Mouse (Mus musculus): ENCODE data around the gene Prune2. TPM values are rescaled to one million over a fixed set of nuclear protein-coding genes. Genes with fewer than 3 reads are reported as not detected.
"Not testable (repeated sequence)": the region's sequence is repeated elsewhere in the genome, so short reads cannot be mapped to it uniquely, and the experiment has no call there.

Gene Prune2
- total RNA-seq, 4 experiments from 2014 or later = 3.5 to 8.0 (median 5.6) TPM

DNA sequence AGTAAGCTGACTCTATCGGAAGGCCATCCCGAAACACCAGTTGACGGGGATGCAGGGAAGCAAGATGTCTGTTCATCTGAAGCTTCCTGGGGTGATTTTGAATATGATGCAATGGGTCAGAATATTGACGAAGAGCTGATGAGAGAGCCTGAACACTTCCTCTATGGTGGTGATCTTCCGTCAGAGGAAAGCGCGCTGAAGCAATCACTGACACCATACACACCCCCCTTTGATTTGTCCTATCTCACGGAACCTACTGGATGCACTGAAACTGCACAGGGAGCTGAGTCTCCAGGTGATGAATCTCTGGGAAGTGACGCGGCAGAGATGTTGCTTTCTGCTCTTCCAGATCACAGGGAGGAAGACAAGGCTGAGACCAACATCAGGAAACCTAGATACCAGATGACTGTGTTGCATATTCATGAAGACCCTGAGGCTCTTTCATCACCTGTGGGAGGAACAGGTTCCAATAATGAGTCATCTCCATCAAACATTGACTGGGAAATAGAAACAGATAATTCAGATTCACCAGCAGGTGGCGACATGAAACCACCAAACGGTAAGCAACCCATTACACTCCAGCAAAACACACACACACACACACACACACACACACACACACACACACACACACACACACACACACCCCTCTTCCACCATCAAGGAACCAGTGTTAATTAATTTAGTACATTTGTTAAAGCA lies 168.3 kb downstream of the Prune2 start:
- no peak for DNase-seq (ENCODE audit: low spot score in 2 of 2)

DNA sequence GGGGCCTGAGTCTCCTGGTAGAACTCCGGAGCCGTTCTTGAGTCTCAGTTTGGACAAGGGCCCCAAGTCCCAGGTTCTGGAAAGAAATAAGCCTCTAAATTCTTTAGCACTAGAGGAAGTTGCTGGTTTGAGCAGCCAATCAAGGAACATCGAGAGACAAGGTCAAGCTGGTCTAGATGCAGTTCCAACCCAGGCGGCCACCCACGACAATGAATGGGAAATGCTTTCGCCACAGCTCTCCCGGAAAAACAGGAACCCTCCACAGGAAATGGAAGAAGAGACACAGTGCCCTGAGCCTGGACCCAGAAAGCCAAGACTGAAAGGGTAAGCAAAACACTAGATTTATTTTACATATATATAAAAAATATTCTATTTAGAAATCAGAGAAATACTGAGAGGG lies 169.5 kb downstream of the Prune2 start:
- DNase-seq (ENCODE audit: low spot score in 2 of 2) = no peak

DNA sequence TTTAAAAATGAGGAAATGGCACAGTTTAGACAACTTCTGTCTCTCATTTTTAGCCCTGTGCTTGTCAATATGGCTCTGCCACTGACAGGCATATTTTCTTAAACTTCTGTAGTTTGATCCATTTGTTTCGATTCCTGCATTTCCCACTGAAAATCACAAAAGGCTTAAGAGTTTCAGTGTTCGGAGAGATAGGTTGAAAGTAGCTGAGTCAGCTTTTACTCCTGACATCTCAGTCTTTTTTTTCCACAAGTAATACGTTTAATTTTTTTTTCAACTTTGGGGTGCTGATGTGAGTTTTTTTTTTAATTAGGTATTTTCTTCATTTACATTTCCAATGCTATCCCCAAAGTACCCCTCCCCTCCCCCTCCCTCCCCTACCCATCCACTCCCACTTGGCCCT lies 174.6 kb downstream of the Prune2 start:
- no peak for DNase-seq (ENCODE audit: low spot score in 2 of 2)

DNA sequence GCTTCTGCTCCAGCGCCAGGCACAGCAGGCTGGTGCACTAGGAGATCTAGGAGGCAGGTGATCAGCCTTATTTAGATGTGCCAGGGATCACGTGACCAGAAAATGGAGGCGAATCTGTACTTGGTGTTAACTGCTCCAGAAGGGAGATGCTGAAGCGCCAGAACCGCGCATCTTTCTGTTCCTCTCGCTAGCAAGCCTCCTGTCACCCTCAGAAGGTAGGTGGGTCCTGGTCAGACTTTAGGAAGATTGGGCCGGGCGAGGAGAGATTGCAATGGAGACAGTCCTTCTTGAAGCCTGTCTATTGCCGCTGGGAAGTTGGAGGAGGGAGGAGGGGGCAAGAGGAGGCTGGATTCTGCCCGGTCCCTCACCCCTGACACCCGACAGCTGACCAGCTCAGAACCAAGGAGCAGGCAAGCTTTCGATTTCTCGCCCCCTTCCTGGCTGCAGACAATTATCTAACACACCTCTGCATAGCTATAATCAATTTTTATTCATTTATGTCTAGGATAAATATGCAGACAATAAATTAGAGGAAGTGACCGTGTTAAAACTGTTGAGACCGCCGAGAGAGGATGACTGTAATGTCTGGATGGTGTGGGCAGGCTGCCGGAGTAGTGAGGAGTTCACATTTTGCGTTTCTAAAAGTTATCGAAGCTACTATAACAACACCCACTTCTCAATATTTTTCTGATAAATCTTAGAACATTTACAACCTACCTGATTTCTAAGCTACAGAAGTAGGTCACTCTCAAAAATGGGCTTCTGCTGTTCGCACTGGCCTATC lies 181.0 kb downstream of the Prune2 start:
- DNase-seq (ENCODE audit: low spot score in 2 of 2) = no peak

DNA sequence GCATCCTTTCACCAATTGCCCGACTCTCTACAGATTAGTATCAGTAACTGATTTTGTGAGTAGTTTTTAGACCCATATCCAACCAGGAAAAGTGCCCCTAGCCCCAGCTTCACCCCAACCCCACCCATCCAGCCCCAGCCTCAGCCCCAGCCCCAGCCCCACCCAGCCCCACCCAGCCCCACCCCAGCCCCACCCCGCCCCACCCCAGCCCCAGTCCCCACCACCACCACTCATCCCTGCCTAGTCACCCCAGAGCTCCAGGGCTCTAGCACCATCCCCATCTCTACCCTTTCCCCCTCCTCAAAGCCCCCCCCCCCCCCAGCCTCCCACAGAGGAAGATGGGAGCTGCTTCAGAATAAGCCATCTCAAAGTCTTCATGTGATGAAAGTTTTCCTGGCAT lies 181.7 kb downstream of the Prune2 start:
- DNase-seq (ENCODE audit: low spot score in 2 of 2) = no peak

DNA sequence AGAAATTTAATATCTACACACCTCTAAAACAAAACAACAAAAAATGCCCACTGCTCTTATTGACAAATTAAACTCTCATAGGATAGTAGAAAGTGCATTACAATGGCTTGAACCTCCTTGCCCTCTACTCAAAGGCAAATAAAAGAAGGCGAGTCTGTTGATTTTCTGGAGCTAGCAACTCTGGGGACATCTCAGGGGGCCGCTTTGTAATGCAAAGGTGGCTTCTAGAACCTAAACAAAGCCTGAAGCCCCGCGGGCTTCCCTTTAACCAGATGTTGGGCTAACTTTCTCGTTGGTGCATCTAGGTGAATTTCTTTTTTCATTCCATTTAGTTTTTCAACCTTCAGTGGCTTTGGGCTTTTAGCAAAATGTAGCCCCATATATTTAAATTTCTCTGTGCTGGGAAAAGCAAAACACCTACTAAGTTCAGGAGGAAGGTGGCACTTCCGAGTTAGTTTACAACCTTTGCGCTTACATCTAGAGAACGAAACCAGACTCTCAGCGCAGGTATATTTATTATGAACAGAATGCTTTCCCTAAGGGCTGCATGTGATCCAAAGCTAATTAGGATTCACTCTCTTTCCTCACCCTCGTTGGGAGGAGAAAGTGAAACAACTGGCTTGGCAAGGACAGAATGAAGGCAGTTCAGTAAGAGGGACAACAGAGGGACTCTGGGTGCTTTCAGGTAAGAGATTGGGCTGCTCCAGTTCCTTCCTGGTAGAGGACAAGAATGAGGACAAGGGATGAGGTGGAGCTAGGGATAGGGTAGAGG lies 182.4 kb downstream of the Prune2 start:
- DNase-seq (ENCODE audit: low spot score in 2 of 2) = no peak

DNA sequence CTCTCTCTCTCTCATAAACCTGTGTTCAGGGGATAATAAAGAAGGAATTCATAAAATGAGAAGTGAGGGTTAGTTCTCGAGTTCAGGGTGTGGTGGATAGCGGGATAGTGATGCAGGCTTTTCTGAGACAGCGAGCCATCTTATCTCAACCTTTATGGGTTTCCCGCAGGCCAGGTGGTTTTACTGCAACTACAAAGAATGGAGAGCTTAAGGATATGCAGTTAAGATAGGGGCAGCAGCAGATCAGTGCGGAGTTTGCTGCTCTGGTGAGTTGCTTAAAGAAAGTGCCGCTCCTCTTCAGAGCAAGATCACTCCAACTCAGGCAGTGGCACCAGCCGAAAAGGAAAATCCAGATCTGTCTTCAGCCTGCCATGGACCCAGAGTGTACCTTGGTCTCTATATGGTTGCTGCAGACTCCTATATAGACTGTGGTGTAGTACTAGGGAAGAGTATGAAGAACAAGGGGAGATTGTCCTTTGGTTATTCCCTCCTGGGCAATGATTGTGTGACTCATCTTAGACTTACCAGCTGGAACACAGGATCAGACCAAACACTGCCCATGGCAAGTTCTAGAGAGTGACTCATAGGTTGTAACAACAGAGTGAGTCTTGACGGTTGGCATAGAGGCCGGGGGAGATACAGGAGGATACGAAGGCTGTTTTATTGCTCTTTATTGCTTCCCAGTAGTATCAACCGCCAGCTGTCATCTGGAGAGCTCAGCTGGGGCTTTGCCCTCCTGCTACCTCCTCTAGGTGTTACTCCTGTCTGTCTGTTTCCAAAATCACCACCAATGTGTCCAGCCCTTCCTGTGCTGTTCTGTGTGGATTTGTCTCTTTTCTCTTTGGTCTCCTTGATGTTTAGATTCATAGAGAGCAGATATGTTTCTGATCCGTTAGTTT lies 184.3 kb downstream of the Prune2 start:
- DNase-seq (ENCODE audit: low spot score in 2 of 2) = no peak

DNA sequence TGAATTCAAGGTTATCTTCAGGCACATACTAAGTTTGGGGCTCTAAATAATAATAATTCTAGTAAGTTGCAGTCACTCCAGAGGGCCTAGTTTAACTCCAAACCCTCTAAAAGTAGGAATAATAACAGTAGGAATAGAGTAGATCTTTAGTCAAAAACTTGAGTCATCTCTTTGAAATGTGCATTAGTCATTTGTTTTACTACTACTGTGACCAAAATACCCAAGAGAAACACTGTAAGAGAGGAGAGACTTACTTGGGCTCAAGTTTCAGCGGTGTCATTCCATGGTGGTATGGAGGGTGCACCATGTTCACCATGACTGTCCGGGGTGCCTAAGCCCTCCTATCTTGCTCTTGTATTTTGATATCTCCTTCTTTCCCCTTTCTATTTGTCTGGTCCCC lies 187.3 kb downstream of the Prune2 start:
- no peak for DNase-seq (ENCODE audit: low spot score in 2 of 2)

DNA sequence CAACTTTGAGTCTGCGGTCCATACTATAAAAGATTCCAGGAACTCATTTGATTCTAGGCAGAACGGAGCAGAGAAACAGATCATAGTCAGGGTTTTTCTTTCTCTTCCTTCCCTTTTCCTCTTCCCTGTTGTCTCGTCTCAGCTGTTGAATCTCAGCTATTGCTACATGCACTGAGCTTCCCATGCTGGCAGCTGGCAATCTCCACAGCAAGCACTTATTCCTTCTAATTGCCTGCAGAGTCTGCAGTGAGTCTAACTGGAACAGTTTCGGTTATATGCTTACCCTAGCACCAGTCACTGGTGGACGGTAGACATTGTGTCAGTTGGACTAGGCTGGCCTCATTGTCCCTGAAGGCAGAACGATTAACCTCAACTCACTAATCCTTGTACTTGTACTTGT lies 188.3 kb downstream of the Prune2 start:
- DNase-seq (ENCODE audit: low spot score in 2 of 2) = no peak

DNA sequence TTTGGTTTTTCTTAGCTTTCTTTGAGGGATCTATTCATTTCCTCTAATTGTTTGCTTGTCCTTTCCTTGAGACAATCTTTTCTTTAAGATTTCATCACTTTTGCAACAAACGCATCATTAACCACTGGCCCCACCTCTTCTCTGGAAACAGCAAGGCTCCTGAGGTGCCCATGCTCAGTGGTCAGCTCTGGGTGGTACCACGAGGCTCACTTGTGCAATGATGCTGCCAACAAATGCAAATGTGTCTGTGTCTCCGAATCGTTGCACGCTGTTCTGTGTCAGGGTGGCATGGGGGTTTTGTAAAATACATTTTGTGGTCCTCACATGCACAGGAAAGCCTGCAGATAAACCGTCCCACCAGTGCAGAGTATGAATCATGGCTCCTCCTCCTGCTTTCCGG lies 194.1 kb downstream of the Prune2 start:
- DNase-seq (ENCODE audit: low spot score in 2 of 2) = no peak

DNA sequence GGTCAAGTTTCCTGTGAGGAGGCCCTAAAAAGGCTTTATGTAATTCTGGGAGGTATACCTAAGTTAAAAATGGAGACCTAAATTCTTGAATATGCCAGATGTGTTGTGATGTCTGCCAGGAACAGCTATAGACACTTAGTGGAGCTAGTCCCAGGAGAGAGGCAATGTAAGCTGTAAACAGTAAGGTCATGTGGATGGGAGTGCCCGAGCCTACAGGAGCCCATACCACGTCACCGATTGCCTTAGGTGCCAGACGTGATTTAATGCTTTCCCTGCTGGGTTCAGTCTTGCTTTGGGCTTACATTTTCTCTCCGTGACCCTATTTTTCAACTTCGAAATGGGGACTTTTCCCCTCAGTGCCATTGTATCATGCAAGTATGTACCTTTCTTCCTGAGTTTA lies 195.9 kb downstream of the Prune2 start:
- DNase-seq (ENCODE audit: low spot score in 2 of 2) = no peak

DNA sequence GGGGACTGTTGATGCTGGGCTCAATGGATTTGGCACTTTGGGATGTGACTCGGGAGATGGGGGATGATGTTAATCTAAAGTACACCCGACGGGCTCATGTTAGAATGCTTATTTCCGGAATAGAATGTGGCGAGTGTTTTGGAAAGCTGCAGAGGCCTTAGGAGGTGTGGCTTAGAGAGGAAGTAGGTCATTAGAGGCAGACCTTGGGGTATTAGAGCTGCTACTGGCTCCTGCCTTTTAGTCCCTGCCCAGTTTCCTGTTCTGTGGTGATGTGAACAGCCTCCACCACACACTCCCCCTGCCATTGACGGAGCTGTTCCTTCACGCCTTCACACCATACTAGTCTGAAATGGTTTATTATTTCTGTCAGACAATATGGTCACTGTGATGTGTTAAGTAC lies 196.5 kb downstream of the Prune2 start:
- no peak for DNase-seq (ENCODE audit: low spot score in 2 of 2)

DNA sequence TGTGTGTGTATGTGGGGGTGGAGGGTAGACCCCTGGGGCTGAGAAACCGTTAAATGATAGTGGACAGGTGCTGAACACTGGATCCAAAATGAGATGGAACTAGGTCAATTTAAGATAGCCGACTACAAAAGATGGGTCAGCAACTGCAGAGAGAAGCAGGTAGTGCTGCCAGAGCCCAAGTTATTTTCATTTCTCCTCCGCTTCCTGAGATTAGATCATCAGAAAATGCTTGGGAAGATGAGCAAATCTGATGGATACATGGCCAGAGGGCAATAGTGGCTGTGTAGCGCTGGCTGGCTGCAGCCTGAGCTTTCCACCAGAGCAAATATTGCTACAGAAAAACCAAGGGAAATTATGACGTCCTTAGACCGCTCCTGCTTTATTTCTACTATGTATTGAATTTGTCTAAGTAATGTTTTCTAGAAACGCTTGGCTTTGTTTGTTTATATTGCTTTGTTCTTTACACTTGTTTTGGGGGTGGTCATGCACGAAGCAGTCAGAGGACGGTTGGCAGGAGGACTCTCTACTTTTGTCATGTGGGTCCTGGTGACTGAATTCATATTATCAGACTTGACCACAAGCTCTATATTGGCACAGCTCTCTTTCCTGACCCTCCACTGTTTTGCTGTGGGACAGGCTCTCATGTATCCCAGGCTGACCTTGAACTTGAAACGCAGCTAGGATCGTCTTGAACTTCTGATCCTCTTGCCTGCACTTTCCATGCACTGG lies 198.2 kb downstream of the Prune2 start:
- DNase-seq (ENCODE audit: low spot score in 2 of 2) = no peak

DNA sequence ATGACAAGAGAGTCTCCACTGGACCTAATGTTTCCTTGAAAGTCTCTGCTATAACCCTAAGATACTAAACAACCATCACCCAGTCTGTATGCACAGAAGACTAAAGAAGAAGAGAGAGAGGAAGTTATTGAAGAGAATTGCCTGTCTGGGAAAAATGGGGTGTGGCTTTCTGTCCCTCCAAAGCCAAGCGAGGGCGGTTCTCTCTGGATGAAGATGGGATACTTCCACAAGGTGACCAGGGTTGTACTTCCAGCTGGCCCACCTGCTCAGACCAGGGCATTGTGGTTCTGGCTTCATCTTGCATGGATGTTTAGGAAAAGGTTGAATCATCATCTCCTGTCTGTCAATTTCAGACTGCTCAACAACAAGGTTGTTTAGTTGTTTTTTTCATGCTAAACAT lies 199.3 kb downstream of the Prune2 start:
- no peak for DNase-seq (ENCODE audit: low spot score in 2 of 2)

DNA sequence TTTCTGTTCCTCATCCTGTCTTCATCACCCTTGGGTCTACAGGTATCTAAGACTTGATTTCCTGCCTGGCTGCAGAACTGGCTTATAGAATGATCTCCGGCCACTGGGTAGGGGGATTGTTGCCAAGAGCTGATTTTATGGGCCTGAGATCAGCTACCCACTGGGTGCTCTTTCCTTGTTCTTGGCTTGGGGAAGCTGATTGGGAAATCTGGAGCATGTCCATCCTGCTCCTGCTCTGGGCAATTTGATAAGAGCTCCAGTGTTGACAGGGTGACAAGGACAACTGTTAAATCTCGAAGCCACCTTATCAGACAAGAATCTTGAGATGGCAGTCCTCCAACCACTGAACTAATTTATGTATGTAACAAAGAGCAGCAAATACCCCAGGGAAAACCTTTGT lies 203.8 kb downstream of the Prune2 start:
- DNase-seq (ENCODE audit: low spot score in 2 of 2) = no peak

DNA sequence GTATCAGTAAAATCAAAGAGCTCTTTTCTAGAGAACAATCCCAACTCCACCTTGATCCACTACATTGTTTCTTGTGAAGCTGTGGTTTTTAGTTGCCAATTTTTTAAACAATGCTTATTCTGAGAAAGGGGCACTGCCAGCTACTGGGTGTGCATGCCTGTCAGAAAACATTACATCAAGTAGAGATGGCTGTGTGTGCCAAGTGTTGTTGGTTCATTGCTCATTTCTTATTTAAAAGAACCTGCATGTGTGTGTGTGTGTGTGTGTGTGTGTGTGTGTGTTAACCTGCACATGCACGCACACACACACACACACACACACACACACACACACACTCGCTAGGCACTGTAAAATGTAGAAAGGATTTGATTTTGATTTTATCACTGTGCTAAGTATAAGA lies 204.3 kb downstream of the Prune2 start:
- no peak for DNase-seq (ENCODE audit: low spot score in 2 of 2)

DNA sequence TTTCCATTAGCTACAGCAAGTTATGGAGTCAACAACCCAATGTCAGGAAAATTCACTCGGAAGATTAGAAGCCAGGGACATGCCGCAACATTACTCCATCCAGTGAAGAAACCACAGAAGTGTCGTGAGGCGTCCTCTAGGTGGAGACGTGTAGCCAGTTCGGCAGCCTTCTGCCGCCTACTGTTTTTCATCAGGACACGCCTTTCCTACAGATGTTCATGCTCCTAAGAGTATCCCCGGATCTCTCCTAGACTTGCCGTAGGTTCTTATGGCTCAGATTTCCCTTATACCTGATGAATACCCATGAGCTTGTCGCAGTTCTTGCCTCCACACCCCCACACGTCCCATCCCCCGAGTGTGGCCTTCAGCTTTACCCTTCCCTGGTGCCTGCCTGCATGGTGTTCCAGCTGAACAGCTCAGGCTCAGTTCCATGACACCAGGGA lies 207.6 kb downstream of the Prune2 start:
- no peak for DNase-seq (ENCODE audit: low spot score in 2 of 2)

DNA sequence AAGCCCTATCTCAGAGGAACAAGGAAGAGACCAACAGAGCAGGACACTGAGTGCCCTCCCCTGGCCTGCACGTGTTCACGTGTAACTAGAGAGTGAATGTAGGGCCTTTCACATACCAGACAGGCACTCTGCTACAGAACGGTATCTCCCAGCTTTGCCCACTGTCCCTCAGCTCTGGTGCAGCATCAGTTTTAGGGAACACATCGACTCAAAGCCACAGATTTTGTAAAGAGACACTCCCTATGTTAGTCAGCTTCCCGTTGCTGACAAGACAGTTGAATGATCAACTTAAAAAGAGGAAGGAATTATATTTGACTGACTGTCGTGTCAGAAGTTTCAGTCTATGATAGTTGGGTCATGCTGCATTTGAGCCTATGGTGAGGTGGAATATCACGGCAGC lies 210.4 kb downstream of the Prune2 start:
- no peak for DNase-seq (ENCODE audit: low spot score in 2 of 2)

DNA sequence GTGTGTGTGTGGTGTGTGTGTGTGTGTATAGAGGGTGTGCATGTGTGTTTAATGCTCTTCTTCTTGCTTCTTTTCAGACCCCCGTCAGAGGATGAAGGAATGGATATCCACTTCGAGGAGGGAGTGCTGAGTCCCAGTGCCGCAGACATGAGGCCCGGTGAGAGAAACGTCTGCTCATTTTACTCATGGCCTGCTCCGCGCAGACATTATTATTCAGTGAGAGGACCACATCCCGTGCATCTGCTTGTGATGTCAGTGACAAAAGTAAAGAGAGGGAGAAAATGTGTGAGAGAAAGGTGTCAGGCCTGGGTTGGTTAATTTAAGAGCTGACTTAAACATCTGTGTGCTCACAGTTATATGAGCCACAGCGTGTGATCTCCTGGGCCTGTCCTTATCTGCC lies 212.3 kb downstream of the Prune2 start:
- DNase-seq (ENCODE audit: low spot score in 2 of 2) = no peak

DNA sequence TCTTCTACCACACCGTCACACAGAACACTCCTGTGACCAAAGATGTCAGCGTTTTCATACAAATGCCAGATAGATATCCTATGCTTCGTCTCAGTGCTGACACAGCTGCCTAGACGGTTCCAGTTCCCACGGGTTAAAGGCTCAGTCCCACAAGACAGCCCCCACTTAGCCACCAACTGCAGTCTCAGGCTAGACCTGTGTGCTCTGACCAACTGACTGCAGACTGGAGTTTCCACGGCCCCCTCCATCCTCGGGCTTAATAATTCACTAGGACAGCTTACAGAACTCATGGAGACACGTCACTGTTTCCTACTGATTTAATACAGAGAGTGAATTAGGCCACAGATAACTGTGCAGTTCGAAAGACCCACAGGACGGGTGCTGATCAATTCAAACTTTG lies 213.8 kb downstream of the Prune2 start:
- no peak for DNase-seq (ENCODE audit: low spot score in 2 of 2)

DNA sequence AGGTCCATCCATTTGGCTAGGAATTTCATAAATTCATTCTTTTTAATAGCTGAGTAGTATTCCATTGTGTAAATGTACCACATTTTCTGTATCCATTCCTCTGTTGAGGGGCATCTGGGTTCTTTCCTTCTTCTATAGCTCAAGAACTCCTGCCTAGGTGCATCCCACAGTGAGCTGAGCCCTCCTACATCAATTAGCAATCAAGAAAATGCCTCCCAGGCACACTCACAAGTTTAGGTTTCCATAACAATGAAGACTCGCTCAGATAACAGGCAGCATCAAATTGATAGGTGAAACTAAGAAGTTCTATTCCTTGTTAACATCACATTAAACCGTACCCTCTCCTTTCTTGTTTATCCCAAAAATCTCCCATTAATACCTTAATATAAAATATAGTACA lies 218.6 kb downstream of the Prune2 start:
- not testable (repeated sequence) for DNase-seq (ENCODE audit: low spot score in 2 of 2)

All from gastrocnemius, adult 8-10 months (tissue).